24 mouse cellular contexts compared by ENCODE assay signal in genomic region chr16:50096563-50096962, GRCm38 (mm10).
DNase-seq lines count a peak whose midpoint lies in the region; ATAC-seq and TF ChIP-seq lines count a peak whose summit lies in the region.
"Had no signal": no experiment of that assay in that cellular context is flagged by ENCODE, and none has a peak within 500 bp of the region (broad histone marks: within the 10 kb centered on the region; RNA-seq: fewer than 3 reads in every experiment).

No protein-coding gene starts in this region.

- peak; percentile 80 for ATAC-seq in intestine, embryonic 15.5 days
- 0 out of 2 replicates have a peak, but pooled peaks have one; percentile 9 for ATAC-seq in liver, embryonic 16.5 days (ENCODE audit: low read depth)
- ATAC-seq: forebrain, postnatal 0 days; lung, postnatal 0 days had no signal

- peak; percentile 3 for DNase-seq in kidney, adult 2 months
- no peak for DNase-seq in kidney, adult 11 months
- DNase-seq in 416B (ENCODE audit: low read depth), result peak; percentile 55
- DNase-seq in cerebellum, adult 11 months, result no peak
- no peak for DNase-seq in thymus, postnatal 36 days
- DNase-seq in thymus, adult 18-20 months, result no peak
- DNase-seq: adrenal gland, postnatal 10 days; cerebellum, adult 2 months; forebrain, postnatal 0 days; gastrocnemius, adult 2 months; heart, adult 2 months; layer of hippocampus, adult 9-11 months; right cerebral cortex, postnatal 4 days; thymus, postnatal 4 days had no signal

- TF ChIP-seq CTCF in kidney, adult 2 months (conservative IDR thresholded peaks at IDR 0.05; ENCODE audit: insufficient read depth, insufficient read length, low read depth, low read length), result no peak

- no peak for TF ChIP-seq POLR2A in kidney, adult 2 months (IDR thresholded peaks at IDR 0.05; ENCODE audit: low read depth, low read length)

- no peaks in the 10 kb centered on the region for H3K9me3 ChIP-seq in intestine, embryonic 15.5 days
- no peaks in the 10 kb centered on the region for H3K9me3 ChIP-seq in liver, embryonic 16.5 days (replicated peaks; ENCODE audit: control insufficient read depth, low read length)
- H3K9me3 ChIP-seq: embryonic facial prominence, embryonic 13.5 days; hindbrain, embryonic 15.5 days; limb, embryonic 13.5 days; midbrain, embryonic 12.5 days; neural tube, embryonic 15.5 days had no signal

- peaks cover 4% of the 10 kb centered on the region; the same call in 1 of the 2 replicates for H3K4me1 ChIP-seq in kidney, adult 2 months (ENCODE audit: control insufficient read depth, insufficient read depth, low read length)
- no peaks in the 10 kb centered on the region for H3K4me1 ChIP-seq in intestine, embryonic 15.5 days (replicated peaks)
- H3K4me1 ChIP-seq in liver, embryonic 16.5 days (ENCODE audit: control insufficient read depth, low read depth, low read length), result peaks cover 7% of the 10 kb centered on the region
- H3K4me1 ChIP-seq: embryonic facial prominence, embryonic 13.5 days; hindbrain, embryonic 15.5 days; limb, embryonic 13.5 days; midbrain, embryonic 12.5 days; neural tube, embryonic 15.5 days had no signal

- no peak overlapping the region for H3K4me2 ChIP-seq in intestine, embryonic 15.5 days (replicated peaks)
- 0 out of 2 replicates have a peak overlapping the region, but pooled peaks have one; percentile 5 for H3K4me2 ChIP-seq in liver, embryonic 16.5 days (ENCODE audit: low read depth, low read length)
- H3K4me2 ChIP-seq: embryonic facial prominence, embryonic 13.5 days; hindbrain, embryonic 15.5 days; limb, embryonic 13.5 days; midbrain, embryonic 12.5 days; neural tube, embryonic 15.5 days had no signal

- no peak overlapping the region for H3K27ac ChIP-seq in kidney, adult 2 months (ENCODE audit: insufficient read depth, low read depth, low read length)
- H3K27ac ChIP-seq in intestine, embryonic 15.5 days, result no peak overlapping the region
- H3K27ac ChIP-seq in liver, embryonic 16.5 days (ENCODE audit: low read length), result peak overlapping the region; percentile 41; the same call in 1 of the 2 replicates
- H3K27ac ChIP-seq: embryonic facial prominence, embryonic 13.5 days; gastrocnemius, adult 2 months; heart, adult 2 months; hindbrain, embryonic 15.5 days; limb, embryonic 13.5 days; midbrain, embryonic 12.5 days; neural tube, embryonic 15.5 days had no signal

- no peak overlapping the region for H3K4me3 ChIP-seq in kidney, adult 2 months (ENCODE audit: insufficient read depth, low read depth, low read length)
- no peak overlapping the region for H3K4me3 ChIP-seq in intestine, embryonic 15.5 days (replicated peaks)
- no peak overlapping the region for H3K4me3 ChIP-seq in liver, embryonic 16.5 days (ENCODE audit: low read depth, low read length)
- H3K4me3 ChIP-seq: embryonic facial prominence, embryonic 13.5 days; gastrocnemius, adult 2 months; heart, adult 2 months; hindbrain, embryonic 15.5 days; limb, embryonic 13.5 days; midbrain, embryonic 12.5 days; myocyte; neural tube, embryonic 15.5 days had no signal

- H3K36me3 ChIP-seq in kidney, adult 2 months (ENCODE audit: control insufficient read depth, insufficient read depth, low read length), result no peaks in the 10 kb centered on the region
- H3K36me3 ChIP-seq in intestine, embryonic 15.5 days, result no peaks in the 10 kb centered on the region
- H3K36me3 ChIP-seq in liver, embryonic 16.5 days (ENCODE audit: control insufficient read depth, insufficient read depth), result no peaks in the 10 kb centered on the region
- H3K36me3 ChIP-seq: embryonic facial prominence, embryonic 13.5 days; hindbrain, embryonic 15.5 days; limb, embryonic 13.5 days; midbrain, embryonic 12.5 days; neural tube, embryonic 15.5 days had no signal

- WGBS in kidney, adult 2 months, result 37% methylated on average over 2 of the region's 2 CpGs
- 63% methylated on average over 2 of the region's 2 CpGs for WGBS in intestine, embryonic 15.5 days
- WGBS in liver, embryonic 16.5 days (ENCODE audit: insufficient replicate concordance), result 24% methylated on average over 2 of the region's 2 CpGs

- no peak overlapping the region for H3K9ac ChIP-seq in intestine, embryonic 15.5 days
- H3K9ac ChIP-seq in liver, embryonic 16.5 days (ENCODE audit: low read depth, low read length), result no peak overlapping the region
- H3K9ac ChIP-seq: embryonic facial prominence, embryonic 13.5 days; forebrain, postnatal 0 days; hindbrain, embryonic 15.5 days; limb, embryonic 13.5 days; midbrain, embryonic 12.5 days; neural tube, embryonic 15.5 days had no signal

- no peaks in the 10 kb centered on the region for H3K27me3 ChIP-seq in kidney, adult 2 months (replicated peaks; ENCODE audit: control insufficient read depth, insufficient read depth, low read length)
- H3K27me3 ChIP-seq in intestine, embryonic 15.5 days (replicated peaks), result no peaks in the 10 kb centered on the region
- H3K27me3 ChIP-seq in liver, embryonic 16.5 days (ENCODE audit: control insufficient read depth, insufficient read depth, low read depth, low read length), result no peaks in the 10 kb centered on the region
- H3K27me3 ChIP-seq: CH12.LX; embryonic facial prominence, embryonic 13.5 days; hindbrain, embryonic 15.5 days; limb, embryonic 13.5 days; midbrain, embryonic 12.5 days; neural tube, embryonic 15.5 days had no signal

Comparison
In these comparisons a context has a peak if more than half of its experiments do, and no peak if none do; other contexts are left out.
1. DNase-seq: peak in kidney, adult 2 months (single experiment) and 416B (single experiment); none in kidney, adult 11 months (single experiment), cerebellum, adult 11 months (single experiment), thymus, postnatal 36 days (0 of 2) and thymus, adult 18-20 months (0 of 2).